Mouse (Mus musculus): Measurements from ENCODE around the gene Anapc13.

The Anapc13 gene

DNA sequence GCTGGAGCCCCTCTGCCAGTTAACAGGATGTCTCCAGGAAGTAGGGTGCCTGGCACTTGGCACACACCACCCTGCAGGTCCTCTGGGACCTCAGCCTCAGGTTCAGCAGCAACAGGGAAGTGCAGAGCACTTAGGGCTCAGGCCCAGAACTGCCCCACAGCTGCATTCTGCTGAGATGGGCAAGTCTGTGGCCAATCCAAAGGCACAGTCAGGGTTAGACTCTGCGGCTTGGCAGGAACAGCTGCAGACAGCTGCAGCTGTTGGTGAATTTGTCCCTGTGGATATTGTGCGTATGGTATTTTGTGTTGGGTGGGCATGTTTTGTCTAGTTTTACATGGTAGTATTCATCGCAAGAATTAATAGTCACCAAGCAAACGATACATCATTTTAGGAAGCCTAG is 6.1 kb downstream of the Anapc13 start:
- no peak for DNase-seq

DNA sequence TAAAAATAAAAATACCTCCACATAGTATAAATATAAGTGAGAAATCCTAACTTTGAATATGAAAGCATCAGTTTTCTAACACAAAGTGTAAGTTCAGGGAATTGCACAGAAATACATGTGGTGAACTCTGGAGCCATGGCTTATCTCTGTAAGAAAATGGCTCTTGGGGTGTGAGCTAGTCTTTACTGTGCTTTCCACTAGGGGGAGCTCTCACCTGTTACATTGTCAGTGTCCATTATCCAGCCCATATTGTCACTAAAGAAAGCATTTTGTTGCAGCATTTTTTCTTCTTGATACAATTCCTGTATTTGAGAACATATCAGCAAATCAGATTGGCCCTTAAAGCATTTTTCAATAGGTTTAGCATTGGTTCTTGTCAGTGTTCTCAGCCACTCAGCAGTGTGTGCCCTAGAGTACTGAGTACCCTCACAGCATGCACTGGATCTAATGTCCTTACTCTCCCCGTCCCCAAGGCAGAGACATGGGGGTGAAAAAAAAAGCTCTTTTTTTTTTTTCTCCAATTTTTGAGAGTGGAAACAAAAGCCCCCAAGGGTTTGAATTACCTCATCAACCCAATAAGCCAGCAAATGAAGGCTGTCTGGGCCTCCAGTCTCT is 6.9 kb downstream of the Anapc13 start:
- DNase-seq = peak; percentile 70 to 77

GRCm38 (mm10) chr9:102634453-102634852 is 8.4 kb downstream of the Anapc13 start:
- no peak for DNase-seq

- DNase-seq = peak; percentile 56 to 76
These were observed 10.5 kb downstream of the Anapc13 start for GRCm38 (mm10) chr9:102636553-102636952.

GRCm38 (mm10) chr9:102637115-102637514 is 11.0 kb downstream of the Anapc13 start:
- no peak for DNase-seq

DNA sequence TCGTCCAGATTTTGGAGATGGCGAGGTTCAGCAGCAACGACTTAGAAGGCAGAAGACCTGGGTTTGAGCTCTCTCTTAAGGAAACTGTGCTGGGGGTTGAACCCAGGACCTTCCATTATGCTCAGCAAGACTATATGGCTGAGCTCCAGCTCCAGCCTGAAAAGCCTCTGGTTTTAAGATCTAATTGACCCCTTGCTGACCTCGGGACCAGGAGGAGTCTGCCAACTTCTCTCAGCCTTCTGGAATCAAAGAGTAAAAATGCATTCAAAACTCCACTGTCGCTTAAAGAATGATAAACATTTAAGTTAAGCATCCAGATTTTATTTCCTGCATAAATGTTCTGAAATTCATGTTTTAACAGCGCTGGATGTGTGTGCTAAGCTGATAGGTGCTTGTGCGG is 12.9 kb downstream of the Anapc13 start:
- peak in 1 of 2 experiments; percentile 42 for DNase-seq

- no peak for DNase-seq
These were observed 13.4 kb downstream of the Anapc13 start for GRCm38 (mm10) chr9:102639510-102639909.

GRCm38 (mm10) chr9:102641531-102641930 is 15.4 kb downstream of the Anapc13 start:
- DNase-seq = no peak

GRCm38 (mm10) chr9:102643071-102643485 is 17.0 kb downstream of the Anapc13 start:
- peak in 1 of 2 experiments; percentile 34 for DNase-seq

DNA sequence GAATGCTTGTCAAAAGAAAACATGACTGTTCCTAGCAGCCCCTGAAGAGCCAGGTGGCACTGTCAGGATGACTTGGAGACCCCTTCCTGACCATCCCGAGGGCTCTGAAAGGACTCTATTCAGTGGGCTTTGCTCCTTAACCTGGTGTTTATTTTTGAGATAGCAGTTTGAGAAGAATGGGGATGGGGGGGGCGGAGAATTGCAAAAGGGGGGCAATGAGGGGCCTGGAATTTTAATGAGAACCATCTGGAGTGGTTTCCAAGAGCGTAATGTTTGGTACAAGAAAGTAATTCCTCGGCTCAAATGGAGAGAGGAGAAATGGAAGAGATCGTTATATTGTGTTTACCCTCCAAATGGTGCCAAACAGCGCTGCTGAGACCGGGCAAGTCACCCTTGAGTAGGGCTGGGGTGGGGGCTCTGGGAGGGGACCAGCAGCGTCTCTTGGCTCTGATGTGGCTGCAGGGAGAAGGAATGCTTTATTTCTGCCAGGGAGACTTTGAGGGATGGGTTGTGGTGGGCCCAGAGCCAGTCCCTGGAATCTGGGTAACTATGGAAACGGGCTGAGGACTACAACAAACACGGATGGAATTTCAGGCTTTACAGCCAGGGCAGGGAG is 17.5 kb downstream of the Anapc13 start:
- DNase-seq = peak; percentile 55 to 60

- no peak for DNase-seq
These were observed 19.1 kb downstream of the Anapc13 start for GRCm38 (mm10) chr9:102645119-102645695.

DNA sequence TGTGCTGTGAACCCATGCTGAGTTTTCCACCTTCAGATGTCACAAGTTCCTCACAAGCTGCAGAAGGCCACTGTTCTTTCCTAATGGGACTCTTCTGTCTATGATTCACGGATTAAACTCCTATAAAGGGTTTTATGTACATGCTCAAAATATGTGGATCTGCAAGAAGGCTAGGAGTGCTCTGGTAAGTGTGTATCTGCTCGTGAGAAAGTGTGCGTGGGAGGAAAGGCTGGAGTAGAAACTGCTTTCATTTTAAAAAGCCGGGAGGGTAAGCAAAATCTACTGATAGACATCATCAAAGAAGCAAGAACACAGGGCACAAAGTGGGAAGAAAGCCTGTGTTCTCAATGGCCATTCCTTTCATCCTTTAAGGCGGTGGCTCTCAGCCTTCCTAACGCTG is 20.9 kb downstream of the Anapc13 start:
- no peak for DNase-seq

GRCm38 (mm10) chr9:102649917-102650527 is 23.9 kb downstream of the Anapc13 start:
- no peak for DNase-seq

GRCm38 (mm10) chr9:102650637-102651036 is 24.5 kb downstream of the Anapc13 start:
- DNase-seq = no peak

DNA sequence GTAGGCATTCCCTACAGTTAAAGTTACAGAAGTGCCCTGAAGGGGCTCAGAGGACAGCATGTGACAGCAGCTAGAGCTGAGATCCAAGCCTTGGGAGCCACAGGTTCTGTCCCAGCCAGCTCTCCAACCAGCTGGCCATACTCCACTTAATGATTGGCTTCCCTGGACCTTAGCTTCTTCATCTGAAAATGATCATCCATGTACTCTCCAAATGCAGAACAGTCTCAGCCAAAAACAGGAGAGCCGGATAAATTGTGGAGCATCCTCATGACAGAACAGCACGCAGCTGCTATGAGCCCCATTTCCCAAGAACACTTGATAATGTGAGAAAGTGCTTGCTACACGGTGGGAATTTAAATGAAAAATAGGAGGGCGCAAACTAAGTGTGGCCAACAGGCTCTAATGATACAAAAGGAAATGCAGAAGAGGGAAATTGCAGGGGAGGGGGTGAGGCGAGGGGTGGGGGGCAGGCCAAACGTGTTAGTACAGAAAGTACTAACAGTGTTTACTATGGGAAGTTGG is 25.2 kb downstream of the Anapc13 start:
- no peak for DNase-seq

DNA sequence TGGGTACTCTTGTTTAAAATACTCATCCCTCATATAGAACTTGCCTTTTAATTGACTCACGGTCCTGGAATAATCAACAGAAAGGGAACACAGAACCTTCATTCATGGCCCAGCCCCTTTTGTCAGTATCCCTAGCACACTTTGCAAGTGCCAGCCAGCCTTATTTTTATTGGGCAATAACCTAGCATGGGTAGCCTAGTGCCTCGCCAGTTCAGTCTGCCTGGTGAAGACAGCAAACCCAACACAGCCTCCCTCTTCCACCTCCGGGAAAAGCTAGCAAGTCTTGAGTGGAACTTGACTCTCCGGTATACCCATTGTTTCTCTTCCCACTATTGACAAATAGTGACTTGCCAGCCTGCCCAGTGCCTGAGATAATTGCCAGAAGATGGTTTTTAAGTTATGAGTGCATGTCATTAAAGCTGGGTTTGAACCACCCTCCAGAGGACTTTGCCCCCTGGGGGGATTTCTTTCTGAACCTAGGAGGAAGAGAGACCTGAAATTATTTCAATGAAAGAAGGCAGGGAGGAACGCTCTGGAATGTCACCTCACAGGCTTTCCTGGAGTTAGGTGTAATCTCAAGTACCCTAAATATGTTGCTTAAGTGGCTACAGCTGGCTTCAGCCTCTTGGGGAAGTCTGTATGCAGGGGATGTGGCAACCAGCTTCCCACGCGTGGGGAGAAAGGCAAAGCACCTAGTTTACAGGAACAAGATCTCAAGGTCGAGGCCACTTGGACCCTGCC is 30.4 kb downstream of the Anapc13 start:
- DNase-seq = no peak

DNA sequence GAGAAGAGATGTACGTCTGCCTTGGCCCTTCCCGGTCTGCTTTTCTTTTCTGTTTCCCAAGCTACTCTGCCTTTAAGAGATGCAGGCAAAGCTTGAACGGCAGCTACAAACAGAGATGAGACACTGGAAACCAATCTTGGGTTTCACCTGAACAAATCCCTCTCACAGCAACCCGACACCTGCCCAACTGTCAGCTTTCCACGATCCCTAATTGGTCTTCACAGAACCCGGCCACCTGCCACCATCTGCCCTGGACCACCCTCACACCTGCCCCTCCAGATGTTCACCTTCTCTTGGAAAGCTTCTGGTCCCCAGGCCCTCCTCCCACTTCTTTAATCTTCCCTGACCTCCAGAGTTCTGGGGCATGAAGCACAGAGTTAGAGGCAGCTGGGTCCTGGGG is 42.0 kb downstream of the Anapc13 start:
- no peak for DNase-seq

DNA sequence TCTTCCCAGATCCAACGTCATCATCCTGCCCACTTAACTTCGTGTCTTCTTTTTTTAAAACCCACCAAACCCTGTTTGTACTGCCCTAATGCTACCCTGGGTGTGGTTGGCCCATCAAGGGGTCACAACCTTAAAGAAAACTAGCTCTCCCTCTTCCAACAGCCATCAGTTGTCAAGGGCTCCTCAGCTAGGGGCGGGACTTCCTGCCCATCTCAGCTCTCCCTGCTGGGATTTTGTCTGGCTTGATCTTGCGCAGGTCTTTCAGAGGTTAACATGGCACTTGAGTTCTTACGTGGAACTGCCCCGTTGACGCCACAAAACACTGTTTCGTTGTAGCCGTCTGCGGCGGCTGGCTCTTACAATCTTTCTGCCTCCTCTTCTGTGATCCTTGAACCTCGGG is 42.8 kb downstream of the Anapc13 start:
- no peak for DNase-seq

- no peak for DNase-seq
These were observed 47.3 kb downstream of the Anapc13 start for GRCm38 (mm10) chr9:102673381-102673780.

GRCm38 (mm10) chr9:102675922-102676321 is 49.8 kb downstream of the Anapc13 start:
- no peak for DNase-seq

DNA sequence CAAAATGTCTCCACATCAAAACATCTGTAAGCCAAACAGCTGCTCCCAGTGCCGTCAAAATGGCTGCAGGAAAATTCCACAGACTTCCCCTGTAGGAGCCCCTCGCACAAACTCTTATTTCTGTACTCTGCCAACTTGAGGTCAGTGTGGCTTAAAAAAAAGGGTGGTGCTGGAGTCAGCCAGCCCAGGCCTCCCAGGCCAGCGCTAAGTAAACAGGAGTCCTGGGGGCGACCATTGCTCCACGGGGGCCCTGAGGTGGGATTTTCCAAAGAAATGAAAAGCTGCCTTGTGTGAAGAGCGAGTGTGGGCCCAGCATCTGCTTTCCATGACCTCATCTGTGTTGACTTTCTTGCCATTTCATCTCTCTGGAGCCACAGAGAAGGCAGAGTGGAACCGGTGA is 55.4 kb downstream of the Anapc13 start:
- DNase-seq = no peak

Data from kidney, postnatal 36 days (tissue).